Mouse (Mus musculus) frontal cortex, adult 2 months (tissue): ENCODE measurements around the gene Nip7. TPM values are rescaled to one million over a fixed set of nuclear protein-coding genes. Genes with fewer than 3 reads are reported as not detected.
"Not testable (repeated sequence)": the region's sequence is repeated elsewhere in the genome, so short reads cannot be mapped to it uniquely, and the experiment has no call there.

ENCODE experiments used
- DNase-seq, 2 experiments: peaks; one replicate each; pipeline ENCODE4 v3.0.0; 2022; ENCODE audit warnings: low spot score in 1 of 2; ENCODE audit errors: extremely low spot score in 1 of 2
- polyA plus RNA-seq: library from polyadenylated mRNA; depleted of rRNA; stranded (reverse); fragments of >200 nt; gene quantifications from 2 replicates; pipeline ENCODE4 v1.2.3, GENCODE M21; 2012; rRNA removed

Gene Nip7
- polyA plus RNA-seq, result 30.2 and 37.5 TPM in 2 replicates

DNA sequence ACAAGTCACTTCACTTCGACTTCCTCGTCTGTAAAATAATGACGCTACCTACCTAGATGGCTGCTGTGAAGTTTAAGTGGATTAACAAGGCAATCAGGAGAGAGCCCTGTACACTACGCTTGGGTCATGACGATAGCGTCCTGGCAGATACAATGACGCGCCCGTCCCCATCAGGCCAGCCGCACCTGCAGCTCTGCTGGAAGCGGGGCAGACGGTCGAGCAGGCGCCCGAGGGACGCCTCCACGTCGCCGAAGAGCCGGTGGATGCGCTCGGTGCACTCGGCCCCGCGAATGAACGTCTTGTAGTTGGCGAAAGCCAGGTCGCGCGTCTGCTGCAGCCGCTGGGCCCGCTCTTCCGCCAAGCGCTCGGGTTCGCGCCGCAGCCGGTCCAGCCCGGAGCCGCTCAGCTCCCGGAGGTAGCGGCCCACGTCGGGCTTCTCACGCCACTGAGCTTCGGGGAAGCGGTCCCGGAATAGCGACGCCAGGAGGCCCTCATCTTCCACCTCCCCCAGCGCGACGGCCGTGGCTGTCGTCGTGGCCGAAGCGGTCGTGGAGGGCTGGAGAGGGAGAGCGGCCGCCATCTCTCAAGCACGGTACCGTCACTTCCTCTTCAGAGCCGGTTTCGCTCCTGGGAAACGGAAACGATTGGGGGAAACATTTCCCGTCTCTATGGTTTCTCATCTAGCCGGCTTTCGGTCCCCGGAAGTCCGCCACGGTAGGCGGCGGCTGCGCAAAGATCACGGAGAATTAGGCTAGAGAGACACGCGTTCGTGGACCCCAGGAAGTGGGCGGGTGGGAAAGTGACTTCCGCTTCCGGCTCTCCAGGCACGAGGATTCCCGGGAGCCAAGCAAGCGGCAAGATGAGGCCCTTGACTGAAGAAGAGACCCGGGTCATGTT, at the start of gene Nip7, which contains the start of gene Cog8:
Gene Nip7 (plus strand): TSS at position 802 of the 897 bp plus-strand sequence.
Gene Cog8 (minus strand): TSS at position 614 of the 897 bp plus-strand sequence.
- peak; percentile 97 to 98 for DNase-seq

DNA sequence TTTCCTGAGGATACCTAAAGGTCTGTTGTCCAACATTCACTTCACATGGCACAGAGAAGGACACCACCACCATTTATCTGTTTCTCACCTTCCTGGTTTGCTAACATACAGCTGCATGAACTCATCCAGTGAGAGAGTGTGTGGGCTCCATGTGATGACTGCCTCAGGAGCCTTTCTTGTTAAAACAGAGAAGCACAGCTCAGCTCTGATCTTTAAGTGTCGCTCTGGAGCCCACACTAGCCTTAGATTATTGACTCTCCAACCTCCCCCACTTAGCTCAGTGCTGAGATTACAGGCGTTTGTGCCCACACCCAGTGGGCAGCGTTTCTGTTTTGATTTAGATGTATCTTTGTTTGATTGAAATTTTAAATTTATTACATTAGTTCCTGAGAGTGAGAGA, 48.9 kb upstream of the Nip7 start:
- peak; percentile 38 to 60 for DNase-seq

DNA sequence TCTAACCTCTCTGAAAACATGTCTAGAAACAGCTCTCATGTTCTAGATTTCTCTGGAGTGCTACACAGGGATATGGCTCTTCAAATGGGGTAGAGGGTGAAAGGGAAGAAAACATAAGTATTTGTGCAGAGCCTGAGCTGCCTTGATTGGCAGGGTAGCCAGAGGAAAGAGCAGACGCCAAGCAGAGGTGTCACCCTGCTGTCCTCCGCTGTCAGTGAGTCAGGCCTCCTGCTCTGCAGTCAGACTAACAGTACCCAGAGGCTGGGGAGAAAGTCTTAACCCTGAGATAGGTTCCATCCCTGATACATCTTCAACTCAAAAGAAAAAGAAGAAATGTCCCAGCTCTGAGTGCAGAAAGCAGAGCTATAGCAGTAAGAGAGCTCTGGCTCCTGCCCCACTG, 44.0 kb upstream of the Nip7 start:
- DNase-seq, result no peak

DNA sequence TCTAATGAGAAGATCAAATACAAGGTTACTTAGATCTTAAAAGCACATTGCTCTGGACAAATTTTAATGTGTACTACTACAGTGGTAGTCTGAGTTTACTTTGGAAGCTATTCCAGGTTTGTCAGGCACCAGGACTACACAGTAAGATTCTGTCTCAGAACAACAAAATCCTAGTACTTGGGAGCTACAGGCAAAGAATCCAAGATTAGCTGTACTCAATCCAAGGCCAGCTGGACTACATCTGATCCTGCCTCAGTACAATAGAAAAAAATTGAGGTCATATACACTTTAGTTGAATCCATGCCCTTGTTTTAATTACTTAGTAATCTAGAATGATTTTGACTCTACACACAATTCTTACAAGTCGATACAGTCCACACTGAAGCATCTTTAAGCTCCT, 41.8 kb upstream of the Nip7 start:
- DNase-seq, result no peak

DNA sequence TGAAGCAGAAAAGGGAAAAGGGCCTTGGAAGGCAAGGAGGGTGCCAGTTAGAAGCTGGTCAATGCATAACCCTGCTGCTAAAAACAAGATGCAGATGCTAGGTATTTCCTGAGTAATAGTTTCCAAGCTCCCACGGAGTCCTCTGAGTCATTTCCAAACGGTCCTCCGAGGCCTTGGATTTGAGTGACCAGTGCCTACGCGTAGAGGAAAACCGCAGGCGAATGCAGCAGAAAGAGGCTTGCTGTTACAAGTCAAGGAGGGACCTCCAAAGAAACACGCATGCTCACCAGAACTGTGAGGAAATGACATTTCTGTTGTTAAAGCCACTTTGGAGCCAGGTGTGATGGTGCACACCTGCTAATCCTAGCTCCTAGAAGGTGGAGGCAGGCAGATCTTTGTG, 33.2 kb upstream of the Nip7 start:
- no peak for DNase-seq

DNA sequence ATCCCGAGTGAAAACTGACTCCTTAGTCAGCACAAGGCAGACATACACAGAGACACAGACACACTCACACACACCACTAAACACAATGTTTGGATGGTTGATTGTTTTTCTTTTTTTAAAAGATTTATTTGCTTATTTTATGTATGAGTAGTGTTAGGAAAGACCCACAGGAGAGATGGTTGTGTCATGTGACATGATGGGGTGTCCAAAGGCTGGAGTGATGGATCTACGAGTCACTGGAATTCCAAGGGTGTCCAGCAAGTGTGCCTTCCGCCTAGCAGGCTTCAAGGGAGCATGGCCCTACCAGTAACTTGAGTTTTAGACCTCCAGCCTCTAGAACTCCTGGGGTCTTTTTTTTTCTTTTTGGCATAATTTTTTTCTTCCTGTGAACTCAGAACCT, 27.4 kb upstream of the Nip7 start:
- DNase-seq, result no peak

DNA sequence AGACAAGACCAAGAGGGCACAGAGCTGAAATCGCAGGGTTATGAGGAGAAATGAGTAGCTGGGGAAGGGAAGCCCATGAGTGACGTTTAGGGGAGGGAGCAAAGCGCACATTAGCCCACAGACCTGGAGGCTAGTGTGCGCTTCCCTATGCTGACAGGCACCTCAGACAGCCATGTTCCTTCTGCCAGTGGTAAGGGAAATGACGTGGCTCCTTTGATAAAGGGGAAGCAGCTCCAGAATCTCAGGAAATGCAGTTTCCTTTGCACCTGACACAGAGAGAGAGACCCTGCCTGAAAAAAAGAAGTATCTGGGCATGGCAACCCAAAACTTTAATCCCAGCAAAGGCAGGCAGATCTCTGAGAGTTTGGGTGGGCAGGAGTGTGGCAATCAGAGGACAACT, 26.6 kb upstream of the Nip7 start:
- no peak for DNase-seq

DNA sequence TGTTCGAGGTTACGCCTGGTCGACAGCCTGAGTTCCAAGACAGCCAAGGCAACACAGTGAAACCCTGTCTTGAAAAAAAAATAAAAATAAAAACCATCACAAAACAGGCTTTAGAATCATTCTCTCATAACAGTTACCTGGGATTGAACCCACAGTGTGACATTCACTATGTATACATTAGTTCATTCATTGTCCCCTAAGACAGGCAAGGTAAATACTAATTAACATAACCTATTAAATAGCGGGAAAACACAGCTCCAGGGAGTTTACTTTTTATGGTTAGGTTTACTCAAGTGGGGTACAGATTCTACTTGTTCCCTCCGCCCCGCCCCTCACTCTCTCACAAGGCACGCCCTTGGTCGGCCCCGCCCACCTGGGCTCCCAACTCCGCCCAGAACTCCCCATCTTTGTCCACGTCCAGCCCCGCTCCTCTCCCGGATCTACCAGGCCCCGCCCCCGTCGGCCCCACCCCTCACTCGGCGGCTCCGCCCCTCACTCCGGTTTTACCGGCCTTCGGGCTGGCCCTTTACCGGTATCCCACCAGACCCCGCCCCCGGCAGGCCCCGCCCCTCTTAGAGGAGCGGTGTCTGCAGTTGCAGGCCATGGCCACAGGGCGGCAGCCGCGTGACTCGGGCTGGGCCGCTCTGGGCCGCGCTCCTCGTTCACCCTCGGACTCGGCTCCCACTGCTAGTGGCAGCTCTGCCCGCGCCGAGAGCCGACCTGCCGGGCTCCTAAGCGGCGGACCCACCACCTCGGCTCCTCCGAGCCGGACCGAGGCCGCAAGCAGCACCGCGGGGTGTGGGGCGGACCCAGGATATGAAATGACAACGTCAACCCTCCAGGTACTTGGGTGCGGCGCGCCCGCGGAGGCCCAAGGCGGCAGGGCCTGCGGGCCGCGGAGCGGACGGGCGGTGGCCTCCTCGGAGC, 25.8 kb upstream of the Nip7 start, which contains the start of gene Vps4a:
Gene Vps4a (plus strand): TSS at position 573 of the 927 bp plus-strand sequence.
- DNase-seq, result peak; percentile 82 to 97

DNA sequence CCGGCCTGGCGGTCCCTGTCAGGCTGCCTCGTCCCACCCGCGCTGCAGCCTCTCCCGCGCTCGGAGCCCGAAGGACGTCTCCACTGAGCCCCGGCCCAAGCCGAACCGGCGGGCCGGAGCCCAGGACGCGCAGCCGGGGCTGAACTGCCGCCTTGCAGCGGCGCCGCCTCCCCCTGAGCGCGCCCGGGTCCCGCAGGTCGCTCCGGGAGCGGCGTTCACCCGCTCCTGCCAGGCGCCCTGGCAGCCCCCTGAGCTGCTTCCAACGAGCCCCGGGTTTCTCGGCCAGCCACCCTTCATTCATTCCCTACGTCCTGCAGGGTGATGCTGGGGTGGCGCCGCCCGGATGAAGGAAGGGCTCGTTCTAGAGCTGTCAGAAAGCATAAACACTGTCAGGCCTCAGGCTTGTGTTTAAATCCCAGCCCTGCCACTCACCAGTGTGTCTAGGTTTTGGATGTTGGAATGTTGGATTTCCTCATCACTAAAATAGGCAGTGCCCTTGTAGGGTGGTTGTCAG, 25.0 kb upstream of the Nip7 start:
- DNase-seq, result peak in 1 of 2 experiments; percentile 17

DNA sequence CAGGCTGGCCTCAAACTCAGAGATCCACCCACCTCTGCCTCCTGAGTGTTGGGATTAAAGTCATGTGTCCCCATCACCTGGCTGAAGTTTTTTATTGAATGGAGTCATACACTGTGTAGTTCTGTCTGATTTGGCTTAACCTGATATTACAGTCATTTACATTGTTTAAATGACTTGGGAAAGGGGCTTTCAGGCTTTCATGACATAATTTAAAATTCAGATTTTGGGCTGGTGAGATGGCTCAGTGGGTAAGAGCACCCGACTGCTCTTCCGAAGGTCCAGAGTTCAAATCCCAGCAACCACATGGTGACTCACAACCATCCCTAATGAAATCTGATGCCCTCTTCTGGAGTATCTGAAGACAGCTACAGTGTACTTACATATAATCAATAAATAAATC, 23.1 kb upstream of the Nip7 start:
- DNase-seq, result not testable (repeated sequence)

DNA sequence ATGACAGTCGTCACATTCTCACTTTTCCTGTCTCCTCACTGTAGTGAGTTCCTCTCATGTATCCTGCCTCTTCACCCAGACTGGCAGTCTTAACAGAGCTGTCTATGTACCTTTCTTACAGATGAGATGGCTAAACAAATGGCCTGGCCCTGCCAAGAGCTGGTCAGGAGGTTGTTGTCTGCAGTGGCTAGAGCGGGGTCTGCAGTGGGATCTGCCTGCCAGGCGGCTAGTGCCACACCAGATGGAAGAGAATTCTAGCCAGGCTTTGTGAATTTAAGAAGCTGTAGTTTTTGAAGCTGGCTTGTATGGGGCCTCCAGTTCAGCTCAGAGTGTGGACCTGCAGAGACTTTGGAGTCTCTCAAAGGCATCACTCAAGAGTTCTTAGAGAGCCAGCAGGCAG, 21.0 kb upstream of the Nip7 start:
- DNase-seq, result no peak

DNA sequence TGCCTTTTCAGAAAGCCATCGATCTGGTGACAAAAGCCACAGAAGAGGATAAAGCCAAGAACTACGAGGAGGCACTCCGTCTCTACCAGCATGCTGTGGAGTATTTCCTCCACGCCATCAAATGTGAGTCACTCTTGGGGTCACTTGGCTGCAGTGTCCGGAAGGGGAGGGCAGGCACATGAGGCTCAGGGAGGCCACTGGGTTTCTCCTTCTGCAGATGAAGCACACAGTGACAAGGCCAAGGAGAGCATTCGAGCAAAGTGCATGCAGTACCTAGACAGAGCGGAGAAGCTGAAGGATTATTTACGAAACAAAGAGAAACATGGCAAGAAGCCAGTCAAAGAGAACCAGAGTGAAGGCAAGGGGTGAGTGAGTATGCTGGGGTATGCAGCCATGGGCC, 20.1 kb upstream of the Nip7 start:
- no peak for DNase-seq

DNA sequence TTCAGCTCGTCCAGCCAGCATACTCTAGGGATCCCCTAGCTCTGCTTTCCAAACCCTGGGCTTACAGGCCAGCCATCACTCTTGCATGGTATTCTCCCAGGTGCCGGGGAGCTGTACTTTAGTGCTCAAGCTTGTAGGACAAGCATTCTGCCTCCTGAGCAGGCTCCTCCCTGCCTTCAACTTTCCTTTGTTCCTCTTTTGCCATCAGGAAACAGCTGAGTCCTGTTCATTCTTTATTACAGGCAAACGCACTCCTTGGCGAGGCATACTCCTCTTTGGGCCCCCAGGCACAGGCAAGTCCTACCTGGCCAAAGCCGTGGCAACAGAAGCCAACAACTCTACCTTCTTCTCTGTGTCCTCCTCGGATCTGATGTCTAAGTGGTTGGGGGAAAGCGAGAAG, 16.0 kb upstream of the Nip7 start:
- no peak for DNase-seq

DNA sequence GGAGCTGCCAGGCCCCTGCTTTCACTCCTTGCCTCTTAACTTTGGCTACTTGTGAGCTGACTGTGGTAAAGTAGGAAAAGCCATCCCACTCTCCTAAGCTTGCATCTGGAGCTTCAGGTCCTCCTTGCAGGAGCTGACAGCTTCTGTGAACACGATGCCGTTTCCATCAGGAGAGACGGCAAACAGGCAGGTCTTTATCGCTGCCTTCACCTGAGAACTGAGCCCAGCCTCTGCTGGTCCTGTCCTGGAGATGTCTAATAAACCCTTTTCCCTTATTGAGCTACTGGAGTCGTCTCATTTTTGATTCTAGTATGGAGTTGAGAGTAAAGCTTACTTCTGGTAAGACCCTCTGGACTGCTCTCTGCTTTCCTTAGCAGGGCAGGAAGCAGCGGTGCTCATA, 11.2 kb upstream of the Nip7 start:
- no peak for DNase-seq

DNA sequence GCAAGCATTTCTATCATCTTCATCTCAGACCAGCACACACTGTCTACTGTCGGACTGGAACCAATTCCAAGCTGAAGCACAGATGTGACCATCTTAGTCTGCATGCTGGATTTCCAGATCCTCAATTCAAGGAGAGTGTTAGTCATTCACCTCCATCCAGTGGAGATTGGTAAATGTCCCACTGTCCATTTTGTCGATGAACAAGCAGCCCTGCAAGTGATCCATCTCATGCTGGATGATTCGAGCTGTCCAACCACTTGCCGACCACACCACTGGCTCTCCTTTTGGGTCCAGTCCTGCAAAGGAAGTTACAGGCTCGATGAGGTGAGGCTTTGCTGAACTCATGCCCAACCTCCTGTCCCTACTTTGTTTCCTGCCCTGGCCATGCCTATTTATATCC, 9.7 kb upstream of the Nip7 start:
- DNase-seq, result no peak

DNA sequence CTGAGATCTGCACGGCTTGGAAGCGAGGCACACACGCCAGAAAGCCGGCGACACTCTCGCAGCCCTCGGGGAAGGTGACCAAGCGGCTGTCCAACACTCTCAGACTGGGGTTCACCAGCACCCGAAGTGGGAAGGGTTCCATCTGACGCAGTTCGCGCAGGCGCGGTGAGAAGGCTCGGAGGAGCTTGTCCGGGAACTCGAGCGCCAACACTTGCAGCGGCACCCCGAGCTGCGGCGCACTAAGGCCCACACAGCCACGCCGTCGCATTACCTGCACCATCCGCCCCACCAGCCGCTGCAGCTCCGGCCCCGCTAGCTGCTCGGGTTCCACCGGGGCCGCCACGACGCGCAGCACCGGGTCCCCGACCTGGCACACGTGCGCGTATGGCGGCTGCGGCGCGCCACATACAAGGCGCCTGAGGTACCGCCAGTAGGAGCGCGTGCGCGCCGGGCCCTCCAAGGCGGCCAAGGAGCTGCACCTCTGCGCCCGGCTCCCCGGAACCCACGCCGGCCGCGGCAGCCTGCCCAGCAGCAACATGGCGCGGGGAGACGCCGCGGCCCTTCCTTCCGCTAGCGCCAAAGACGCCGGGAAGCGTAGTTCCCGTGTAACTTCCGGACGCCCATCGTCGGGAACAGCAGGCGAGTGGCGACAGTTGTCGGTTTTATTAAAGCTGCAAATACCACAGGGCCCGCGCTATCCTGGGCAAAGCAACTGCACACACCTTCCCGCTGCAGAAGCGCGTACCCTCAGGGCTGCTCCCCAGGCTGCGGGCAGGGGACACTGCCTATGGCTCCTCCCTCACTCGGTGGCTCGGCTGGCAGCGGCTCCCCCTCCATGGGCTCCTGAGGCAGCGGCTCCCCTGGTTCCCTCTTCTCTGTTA, 8.4 kb upstream of the Nip7 start, which contains the start of gene Pdf:
Gene Pdf (minus strand): TSS at position 554 of the 881 bp plus-strand sequence.
- DNase-seq, result peak; percentile 69 to 85

DNA sequence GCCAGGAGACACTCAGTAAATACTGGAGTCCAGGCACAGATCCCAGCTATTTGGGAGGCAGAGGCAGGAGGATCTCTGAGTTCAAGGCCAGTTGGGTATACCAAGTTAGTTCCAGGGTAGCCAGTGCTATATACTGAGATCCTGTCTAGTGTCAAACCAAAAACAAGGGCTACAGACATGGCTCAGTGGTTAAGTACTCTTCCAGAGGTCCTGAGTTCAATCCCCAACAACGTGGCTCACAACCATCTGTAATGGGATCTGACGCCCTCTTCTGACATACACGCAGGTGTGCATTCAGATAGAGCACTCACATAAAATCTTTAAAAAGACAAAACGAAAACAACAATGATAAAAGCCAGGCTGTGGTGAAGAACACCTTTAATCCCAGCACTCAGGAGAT, 7.2 kb upstream of the Nip7 start:
- DNase-seq, result no peak

DNA sequence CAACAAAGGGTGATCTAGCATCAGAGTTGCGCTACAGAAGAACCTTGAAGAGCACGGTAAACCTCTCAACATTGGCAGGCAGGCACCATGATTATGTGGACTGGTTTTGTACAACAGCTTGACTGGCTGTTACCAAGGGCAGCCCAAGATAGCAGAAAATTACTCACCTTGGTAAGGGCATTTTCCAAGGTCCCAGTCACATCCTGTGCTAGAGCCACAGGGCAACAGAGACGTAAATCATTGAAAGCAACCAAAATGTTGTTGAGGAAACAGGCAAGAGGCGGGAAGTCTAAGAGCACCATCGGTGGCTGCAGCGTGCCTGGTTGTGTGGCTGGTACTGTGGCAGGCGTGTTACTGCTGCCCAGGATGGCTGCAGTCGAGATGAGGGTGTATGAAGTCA, 4.6 kb upstream of the Nip7 start:
- no peak for DNase-seq

DNA sequence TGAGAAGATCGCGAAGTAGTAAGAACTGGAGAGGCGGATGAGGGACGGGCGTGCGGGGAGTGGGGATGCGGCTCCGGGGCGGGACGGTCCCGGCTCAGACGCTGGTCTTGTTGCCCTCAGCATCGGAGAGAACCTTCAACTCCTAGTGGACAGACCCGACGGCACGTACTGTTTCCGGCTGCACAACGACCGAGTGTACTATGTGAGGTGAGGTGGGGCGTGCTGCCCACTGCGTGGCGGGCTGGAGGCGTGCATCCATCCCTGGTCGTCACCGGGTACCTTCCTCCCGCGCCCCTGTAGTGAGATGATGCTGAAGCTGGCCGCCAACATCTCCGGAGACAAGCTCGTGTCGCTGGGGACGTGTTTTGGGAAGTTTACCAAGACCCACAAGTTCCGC, 294 bp downstream of the Nip7 start:
- no peak for DNase-seq

DNA sequence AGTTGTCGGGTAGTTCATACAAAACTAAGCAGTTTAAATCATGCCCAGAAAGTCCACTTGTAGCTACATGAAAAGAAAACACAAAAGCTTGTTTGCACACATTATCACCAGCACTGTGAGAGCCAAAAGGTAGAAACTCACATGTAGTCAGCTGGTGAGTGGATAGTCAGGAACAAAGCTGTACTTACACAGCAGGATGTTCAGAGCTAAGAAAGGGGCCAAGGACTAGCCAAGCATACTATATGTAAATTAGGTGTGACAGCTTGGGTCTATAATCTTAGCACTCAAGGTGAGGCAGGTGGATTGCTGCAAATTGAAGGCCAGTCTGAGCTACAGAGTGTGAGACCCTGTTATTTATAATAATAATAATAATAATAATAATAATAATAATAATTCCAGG, 5.9 kb downstream of the Nip7 start:
- no peak for DNase-seq
